Mouse (Mus musculus): Measurements from ENCODE around the gene Osbpl10.

Osbpl10 gene

DNA sequence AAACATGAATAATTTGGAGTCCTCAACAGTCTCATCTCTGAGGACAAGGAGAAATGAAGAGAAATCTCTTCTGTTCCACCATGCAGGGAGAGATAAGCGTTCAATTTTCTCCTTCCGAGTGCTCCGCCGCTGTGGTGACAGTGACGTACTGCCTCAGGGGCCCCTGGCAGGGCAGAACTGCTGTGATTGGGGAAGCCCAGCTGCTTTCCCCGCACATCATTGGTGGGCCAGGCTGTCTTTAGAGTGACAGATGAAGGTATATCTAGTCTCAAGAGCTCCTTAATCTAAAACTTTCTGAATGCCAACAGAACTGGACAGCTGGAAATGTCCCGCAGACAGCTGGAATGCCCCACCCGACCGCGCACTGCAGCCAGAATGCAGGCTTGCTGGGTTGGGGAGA lies 118.1 kb downstream of the Osbpl10 start:
- DNase-seq, result no peak

DNA sequence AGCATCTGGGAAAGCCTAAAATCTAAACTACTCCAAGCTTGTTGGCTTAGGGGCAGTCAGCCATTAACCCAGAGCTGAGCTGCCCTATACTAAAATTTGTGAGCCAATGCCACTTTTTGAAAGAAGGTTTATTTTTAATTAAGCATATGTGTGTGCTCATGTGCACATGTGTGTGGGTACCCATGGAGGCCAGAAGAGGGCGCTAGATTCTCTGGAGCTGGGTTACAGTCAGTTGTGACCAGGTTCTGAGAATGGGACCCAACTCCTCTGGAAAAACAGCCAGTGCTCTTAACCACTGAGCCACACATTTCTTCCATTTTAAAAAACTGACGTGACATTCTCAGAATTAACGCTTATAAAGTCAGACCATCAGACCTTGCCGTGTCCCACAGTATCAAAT lies 119.0 kb downstream of the Osbpl10 start:
- no peak for DNase-seq

DNA sequence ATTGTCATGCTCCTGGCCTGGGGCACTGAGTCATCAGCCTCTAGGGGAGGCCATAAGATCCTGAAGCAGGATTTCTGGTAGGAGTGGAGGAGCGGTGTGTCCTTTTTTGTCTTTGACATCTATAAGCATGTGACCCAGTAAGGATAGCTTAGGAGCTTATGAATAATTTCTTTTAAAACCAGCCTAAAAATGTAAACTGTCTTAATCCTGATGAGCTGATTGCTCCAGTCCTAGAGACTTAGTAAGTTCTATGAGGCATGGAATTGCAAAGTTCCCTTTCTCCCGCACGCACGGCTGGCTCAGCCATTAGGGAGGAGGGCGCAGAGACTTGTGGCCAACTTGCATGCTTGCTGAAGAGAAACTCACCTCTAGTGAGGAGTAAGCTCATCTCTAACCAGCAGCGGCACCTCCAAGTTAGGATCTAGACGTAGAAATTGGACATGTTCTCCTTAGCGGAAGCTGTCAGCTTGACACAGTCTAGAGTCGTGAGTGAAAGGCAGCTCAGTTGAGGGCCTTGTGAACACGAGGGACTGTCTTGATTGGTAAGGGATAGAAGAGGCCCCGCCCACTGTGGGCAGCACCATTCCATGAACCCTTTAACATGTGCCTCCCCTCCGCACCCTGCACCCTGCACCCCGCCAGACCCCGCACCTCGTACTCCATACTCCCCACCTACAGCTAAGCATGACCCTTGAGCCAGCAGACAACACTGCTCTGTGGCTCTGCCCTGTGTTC lies 122.0 kb downstream of the Osbpl10 start:
- DNase-seq, result no peak

DNA sequence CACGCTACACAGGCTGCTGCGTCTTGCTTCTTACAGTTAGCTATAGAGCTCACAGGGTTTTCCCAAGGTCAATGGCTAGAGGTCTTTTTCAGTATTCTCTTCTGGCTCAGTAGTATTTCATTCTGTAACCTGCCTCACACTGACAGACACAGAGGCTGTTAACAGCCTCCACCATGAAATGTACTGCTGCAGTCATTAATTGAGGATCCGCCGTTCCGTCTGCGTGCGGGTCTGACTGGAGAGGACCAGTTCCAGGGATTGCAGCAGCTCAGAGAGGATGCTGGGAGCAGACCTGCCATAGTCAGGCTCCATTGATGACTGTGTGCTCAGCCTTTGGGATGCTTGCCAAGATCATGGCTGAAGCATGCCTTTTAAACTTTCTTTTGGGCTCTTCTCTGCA lies 129.1 kb downstream of the Osbpl10 start:
- no peak for DNase-seq

GRCm38 (mm10) chr9:115110655-115111054 lies 132.3 kb downstream of the Osbpl10 start:
- no peak for DNase-seq

- DNase-seq, result no peak
These were observed 138.9 kb downstream of the Osbpl10 start for GRCm38 (mm10) chr9:115117314-115117713.

GRCm38 (mm10) chr9:115120276-115120675 lies 141.9 kb downstream of the Osbpl10 start:
- peak; percentile 43 to 45 for DNase-seq

- DNase-seq, result peak; percentile 27
These were observed 142.4 kb downstream of the Osbpl10 start for GRCm38 (mm10) chr9:115120678-115121224.

GRCm38 (mm10) chr9:115127342-115127741 lies 149.0 kb downstream of the Osbpl10 start:
- no peak for DNase-seq

GRCm38 (mm10) chr9:115133926-115134325 lies 155.6 kb downstream of the Osbpl10 start:
- no peak for DNase-seq

DNA sequence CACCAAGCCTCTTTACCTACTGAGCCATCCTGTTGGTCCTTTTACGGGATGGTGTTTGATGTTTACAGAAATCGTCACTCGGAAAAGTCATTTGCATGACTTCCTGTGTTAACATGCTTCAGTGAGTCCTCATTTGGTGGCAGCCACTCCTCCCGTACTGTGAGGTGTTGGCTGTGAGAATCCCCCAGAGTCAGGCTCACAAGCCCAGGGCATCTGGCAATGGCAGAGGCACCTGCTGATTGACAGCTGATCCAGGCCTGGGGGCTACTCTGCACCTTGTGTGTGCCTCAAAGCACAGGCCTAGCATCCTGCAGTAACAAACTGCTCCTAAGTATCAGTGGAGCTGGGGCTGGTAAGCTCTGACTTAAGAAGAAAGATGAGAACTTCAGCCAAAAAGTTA lies 156.4 kb downstream of the Osbpl10 start:
- no peak for DNase-seq

- no peak for DNase-seq
These were observed 157.0 kb downstream of the Osbpl10 start for GRCm38 (mm10) chr9:115135352-115135751.

- DNase-seq, result no peak
These were observed 159.5 kb downstream of the Osbpl10 start for GRCm38 (mm10) chr9:115137858-115138257.

GRCm38 (mm10) chr9:115139597-115140332 lies 161.4 kb downstream of the Osbpl10 start:
- no peak for DNase-seq

DNA sequence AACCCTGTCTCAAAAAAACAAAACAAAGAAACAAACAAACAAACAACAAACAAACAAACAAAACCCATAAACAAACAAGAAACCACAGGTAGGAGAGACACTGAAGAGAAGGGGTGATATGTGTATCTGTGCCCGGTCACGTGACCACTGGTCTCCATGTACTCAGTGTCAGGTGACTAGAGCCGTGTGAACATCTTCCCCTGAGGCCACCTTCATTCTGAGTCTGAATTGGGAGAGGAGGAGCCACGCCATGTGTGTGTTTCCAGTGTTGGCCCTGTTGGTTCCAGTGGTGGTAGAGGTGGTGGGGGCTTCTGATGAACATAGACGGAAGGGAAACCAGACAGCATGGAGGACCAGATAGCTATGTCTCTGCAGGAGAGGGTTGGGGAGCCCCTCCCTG lies 168.8 kb downstream of the Osbpl10 start:
- no peak for DNase-seq

DNA sequence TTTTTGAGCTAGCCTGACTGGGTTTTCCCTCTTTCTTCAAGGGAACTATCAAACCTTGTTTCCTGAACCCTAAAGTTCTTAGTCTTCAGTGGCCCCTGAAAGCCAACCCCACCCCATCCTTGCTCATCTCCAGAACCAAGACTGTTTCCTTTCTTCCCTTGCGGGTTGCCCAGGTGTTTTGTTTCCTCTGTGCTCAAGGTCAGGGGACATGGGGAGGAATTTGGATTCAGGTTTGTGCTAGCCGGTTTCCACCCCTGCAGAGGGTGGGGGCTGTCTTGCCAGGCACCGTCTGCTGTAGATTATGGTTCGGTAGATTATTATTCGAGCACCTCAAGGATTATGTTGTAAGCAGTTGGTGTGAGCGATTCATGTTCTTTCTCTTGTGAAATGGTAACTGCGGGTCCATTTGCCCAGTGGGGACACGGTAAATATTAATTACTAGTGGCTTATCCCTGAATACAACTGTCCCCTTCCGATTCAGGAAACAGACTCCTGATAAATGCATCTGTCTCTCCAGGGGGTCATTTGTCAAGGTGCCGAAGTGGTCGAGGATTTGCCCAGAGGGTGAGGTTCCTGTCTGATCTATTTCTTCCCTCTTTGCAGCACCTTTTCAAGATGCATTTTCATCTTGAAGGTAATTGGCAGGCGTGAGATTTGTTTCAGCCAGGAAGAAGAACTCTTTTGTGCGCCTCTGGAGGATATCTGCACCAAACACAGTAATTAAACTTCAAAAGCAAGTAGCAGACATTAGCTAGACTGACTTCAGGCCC lies 169.4 kb downstream of the Osbpl10 start:
- DNase-seq, result no peak

- no peak for DNase-seq
These were observed 170.8 kb downstream of the Osbpl10 start for GRCm38 (mm10) chr9:115149011-115149756.

DNA sequence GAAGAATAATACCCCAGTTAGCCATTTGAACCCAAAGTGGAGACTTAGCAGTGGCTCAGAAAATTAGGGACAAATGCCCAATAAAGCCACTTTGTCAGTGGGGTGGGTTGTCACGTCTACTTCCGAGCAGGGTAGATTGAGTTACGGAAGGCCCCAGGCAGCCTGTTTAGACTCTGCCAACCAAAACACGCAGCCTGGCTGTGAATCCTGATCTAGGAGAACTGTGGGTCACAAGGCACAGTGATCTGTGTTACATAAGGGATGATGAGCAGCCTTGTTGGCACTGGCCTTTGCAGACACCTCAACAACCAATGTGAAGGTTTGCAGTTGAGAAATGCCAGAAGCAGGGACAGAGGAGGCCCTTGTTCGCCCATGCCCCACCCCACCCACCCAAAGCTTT lies 183.2 kb downstream of the Osbpl10 start:
- DNase-seq, result no peak

DNA sequence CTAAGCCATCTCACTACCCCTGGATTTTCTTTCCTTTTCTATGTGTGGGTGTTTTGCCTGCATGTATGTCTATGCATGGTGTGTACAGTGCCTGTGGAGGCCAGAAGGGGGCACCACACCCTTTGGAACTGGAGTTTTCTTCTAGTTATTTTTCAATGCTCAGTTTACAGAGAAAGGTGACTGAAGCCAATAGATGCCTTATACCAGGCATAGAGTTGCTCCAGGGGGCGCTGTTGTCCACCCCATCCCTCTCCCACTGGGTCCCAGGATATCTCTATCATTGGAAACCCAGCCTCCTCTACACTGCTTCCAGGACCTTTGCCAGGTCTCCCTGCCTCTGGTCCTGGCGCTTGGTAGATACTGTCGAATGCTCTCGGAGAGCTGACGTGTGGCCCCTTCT lies 184.7 kb downstream of the Osbpl10 start:
- DNase-seq, result peak; percentile 62 to 70

DNA sequence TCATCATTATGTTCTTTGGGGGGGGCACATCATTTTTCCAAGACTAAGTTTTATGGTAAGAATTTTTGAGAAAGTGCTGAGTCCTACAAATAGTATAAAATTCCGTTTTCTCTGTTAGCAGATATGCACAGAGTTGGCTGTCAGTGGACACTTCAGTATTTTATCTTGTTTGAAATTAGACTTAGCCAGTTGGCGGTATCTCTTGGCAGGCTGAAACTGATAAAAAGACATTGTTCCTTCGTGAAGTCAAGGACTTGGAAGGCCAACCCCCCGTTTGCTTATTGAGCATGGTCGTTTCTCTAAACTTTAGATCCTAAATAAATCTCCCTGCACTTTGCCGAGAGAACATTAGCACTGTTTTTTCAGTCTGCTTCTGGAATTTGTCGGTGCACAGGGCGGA lies 185.3 kb downstream of the Osbpl10 start:
- DNase-seq, result no peak

DNA sequence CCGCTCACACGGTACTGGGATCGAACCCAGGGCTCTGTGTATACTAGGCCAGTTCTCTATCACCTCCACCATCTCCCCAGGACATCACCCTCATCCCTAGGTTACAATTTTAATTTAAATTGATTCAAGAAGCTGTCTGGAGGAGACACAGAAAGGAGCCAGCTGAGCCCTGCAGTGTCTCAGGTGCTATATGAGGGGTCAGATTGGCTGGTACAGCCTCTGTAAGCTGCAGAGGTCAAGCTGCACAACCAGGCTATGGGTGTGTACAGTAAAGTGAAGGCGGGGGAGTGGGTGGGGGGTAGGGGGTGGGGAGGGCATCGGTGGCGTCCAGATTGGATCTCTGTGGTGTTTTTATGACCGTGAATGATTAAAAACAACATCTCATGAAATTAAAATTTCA lies 186.0 kb downstream of the Osbpl10 start:
- DNase-seq, result no peak

GRCm38 (mm10) chr9:115165996-115166395 lies 187.6 kb downstream of the Osbpl10 start:
- DNase-seq, result no peak

DNA sequence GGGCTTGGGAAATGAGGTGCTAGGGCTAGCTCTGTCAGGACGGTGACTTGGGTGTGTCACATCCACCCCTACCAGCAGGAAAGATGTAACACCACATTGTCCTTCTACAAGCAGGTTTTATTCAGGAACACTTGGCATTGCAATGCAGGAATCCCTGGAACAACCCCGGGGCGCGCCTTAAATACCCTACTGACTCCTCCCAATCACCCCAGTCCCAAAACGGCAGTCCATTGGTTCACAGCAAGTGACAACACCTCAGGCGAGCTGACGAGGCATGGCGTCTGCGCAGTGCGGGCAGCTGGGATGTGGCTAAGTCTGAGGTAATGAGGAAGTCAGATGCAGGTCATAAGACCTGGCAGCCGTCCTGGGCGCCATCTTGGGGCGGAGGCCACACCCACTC lies 191.2 kb downstream of the Osbpl10 start:
- DNase-seq, result no peak
